Mouse (Mus musculus) neural tube, embryonic 10.5 days (tissue): ENCODE measurements around the gene Wsb1.
"Not testable (repeated sequence)": the region's sequence is repeated elsewhere in the genome, so short reads cannot be mapped to it uniquely, and the experiment has no call there.

Experiments
- DNase-seq: peaks from one replicate; pipeline ENCODE4 v3.0.0-alpha.2; 2017; ENCODE audit warnings: low spot score; ENCODE audit errors: extremely low spot score

Wsb1 gene

GRCm38 (mm10) chr11:79254391-79255098 is at the start of gene Wsb1:
Gene Wsb1, minus strand, starts transcription at chr11:79254671.
- peak; percentile 95 for DNase-seq

DNA sequence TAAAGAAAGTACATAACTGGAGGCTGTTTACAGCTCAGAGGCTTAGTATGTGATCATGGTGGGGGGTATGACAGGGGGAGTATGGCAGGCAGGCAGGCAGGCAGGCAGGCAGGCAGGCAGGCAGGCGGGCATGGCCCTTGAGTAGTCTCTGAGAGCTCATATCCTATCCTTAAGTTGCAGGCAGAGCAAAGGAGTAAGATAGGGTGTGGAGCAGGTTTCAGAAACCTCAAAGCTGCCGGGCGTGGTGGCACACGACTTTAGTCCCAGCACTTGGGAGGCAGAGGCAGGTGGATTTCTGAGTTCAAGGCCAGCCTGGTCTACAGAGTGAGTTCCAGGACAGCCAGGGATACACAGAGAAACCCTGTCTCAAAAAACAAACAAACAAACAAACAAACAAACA is 49.8 kb upstream of the Wsb1 start:
- DNase-seq = not testable (repeated sequence)

- DNase-seq = no peak
These were observed 48.6 kb upstream of the Wsb1 start for GRCm38 (mm10) chr11:79303109-79303508.

GRCm38 (mm10) chr11:79299719-79300431 is 45.4 kb upstream of the Wsb1 start:
- no peak for DNase-seq

DNA sequence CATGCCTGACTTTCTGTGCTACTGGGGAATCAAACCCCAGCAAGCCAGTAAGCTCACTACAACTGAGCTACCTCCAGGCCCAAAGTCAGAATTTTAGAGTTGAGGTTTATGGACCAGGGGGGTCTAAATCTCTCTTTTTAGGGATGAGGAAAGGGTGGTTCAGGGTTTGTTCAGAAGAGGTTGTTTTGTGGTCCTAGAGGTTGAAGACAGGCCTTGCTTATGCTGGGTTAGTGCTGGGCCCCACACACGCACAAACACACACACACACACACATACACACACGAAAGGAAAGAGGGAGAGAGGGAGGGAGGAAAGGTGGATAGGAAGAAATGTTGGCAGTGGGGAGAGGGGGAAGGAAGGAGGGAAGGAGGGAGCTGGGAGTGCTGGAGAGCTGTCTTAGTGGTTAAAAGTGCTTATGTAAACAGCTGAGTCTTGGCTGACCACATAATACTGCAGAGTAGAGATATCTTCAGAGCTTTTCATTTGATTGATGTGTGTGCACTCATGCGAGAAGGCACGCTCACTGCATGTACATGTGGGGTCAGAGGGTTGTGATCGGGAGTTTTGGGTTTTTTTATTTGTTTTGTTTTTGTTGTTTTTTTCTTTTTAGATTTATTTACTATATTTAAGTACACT is 42.5 kb upstream of the Wsb1 start, which contains the start of gene Gm9964:
TSS of gene Gm9964 (minus strand) at position 51 of the 636 bp plus-strand sequence.
- no peak for DNase-seq

DNA sequence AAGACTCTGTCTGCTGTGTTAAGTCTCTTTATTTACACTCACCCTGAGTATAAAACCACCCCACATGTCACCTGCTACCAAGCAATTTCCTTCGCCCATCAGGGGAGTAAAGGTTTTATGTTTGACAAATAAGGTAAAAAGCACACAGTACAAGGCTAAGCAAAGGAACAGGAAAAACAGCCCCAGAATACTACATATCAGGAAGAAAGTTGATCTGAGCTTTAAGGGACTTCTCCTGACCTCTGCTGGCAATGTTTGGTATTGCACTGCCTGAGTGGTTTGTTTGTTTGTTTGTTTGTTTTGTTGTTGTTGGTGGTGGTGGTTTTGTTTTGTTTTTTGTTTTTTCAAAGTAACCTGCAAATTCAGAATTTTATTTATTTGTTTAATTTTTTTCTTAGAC is 41.7 kb upstream of the Wsb1 start:
- DNase-seq = peak; percentile 25

- DNase-seq = no peak
These were observed 39.5 kb upstream of the Wsb1 start for GRCm38 (mm10) chr11:79293971-79294370.

- no peak for DNase-seq
These were observed 38.6 kb upstream of the Wsb1 start for GRCm38 (mm10) chr11:79293025-79293424.

- no peak for DNase-seq
These were observed 37.7 kb upstream of the Wsb1 start for GRCm38 (mm10) chr11:79292130-79292529.

GRCm38 (mm10) chr11:79291651-79292050 is 37.2 kb upstream of the Wsb1 start:
- no peak for DNase-seq

DNA sequence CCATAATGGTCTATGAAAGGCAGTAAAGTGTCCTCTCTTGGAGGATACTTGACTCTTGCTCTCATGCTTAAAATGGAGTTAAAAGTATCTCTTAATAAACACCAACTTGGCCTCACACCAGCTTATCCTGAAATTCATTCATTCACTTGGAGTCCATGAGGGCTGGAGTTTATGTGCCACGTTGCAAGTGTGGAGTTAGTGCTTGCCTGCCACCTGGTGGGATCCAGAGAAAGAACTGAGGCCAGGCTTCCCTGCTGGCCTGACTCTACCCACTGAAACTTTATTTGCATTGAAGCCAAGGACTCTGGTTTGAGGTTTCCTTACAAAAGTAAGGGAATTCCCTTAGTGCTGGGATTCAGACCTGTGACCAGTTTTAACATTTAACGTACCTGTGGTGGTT is 36.0 kb upstream of the Wsb1 start:
- no peak for DNase-seq

GRCm38 (mm10) chr11:79288913-79289640 is 34.6 kb upstream of the Wsb1 start:
- no peak for DNase-seq

- no peak for DNase-seq
These were observed 33.9 kb upstream of the Wsb1 start for GRCm38 (mm10) chr11:79288278-79288843.

DNA sequence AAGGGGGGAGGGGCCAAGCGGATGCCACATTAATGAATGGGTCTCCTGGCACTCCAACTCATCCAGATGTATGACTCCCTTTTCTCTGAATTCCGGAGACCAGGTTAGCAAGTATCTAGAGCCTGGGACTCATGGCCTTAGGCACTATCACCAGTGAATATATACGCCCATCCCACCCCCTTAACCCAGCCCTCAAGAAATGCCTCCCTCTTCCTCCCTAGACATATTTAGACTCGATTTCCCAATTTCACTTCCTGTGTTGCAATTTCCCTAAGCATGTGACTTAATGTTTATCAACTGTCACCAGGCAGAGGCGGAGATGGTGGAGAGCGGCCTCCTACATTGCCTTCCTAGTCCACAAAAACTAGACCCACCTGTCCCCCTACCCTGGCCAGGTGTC is 33.0 kb upstream of the Wsb1 start:
- no peak for DNase-seq

DNA sequence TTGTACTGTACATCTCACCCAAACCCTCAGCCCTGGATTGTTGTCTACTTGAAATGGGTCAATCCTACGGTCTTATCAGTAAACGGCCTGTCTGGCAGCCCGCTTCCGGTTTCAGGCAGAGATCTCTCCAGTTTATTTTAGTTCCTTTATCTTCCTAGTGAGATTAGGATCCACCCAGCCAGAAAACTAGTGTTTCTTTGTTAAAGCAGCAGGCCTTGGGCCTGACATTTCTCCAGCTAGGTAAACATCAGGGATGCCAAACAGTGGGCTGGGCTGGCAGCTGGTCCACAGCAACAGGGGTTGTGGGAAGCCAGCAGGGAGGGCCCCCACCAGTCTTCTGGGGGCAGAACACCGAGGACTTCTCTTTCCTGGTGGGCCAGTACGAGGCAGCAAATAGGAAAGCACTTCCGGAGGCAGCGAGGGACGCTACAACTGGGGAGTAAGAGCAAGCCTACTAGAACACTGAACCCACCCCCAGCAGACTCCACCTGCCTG is 31.9 kb upstream of the Wsb1 start:
- no peak for DNase-seq

DNA sequence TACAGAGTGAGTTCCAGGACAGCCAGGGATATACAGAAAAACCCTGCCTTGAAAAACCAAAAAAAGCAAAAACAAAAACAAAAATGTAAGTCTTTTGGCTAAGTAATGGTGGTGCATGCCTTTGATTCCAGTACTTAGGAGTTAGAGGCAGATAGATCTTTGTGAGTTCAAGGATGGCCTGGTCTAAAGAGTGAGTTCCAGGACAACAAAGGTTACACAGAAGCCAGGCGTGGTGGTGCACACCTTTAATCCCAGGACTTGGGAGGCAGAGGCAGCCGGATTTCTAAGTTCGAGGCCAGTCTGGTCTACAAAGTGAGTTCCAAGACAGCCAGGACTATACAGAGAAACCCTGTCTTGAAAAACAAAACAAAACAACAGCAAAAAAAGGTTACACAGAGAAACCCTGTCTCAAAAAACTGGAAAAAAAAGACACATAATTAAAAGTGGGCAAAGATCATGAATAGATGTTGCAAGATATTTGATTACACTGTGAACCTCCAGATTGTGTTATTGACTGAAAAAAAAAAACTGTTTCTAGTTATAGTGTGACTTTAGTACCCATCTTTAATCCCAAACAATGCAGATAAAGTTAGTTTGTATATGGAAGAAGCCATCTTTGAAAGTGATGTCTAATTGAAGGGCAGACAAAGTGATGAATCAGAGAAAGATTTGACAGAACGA is 29.0 kb upstream of the Wsb1 start:
- DNase-seq = no peak

- no peak for DNase-seq
These were observed 26.9 kb upstream of the Wsb1 start for GRCm38 (mm10) chr11:79281396-79281795.

DNA sequence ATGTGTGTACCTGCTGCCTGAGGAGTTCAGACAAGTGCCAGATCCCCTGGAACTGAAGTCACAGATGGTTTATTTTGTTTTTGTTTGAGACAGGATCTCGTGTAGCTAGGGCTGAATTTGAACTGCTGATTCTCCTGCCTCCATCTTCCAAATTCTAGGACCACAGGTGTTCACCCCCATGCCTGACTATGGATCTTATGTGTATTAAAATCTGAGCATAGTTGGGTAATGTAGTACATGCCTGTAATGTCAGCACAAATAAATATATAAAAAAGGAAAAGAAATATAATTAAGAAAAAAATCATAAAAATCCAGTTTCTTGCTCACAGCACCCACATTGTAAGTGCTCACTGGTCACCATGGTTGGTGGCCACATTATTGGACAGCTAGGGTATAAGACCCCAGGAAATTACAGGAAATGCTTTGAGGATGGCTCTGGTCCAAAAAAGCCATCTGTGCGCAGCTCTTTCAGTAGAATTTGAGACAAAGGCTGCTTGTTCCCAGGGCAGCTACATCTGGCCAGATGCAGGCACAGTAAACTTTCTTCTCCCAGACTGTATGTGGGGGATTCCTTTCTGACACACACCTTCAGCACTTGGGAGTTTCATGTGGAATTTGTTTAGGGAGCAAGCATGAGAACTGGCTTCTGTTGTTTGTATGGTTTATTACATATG is 25.4 kb upstream of the Wsb1 start:
- DNase-seq = no peak

- DNase-seq = no peak
These were observed 19.3 kb upstream of the Wsb1 start for GRCm38 (mm10) chr11:79273757-79274156.

- DNase-seq = no peak
These were observed 18.6 kb upstream of the Wsb1 start for GRCm38 (mm10) chr11:79273039-79273438.
